Mouse (Mus musculus) R1 (cell line): Measurements from ENCODE around the gene Gm6899.

Source experiments
- DNase-seq: peaks from one replicate; pipeline ENCODE4 v3.0.0-alpha.2; 2018; ENCODE audit warnings: low read depth, low spot score

Gm6899 gene

GRCm38 (mm10) chr11:26642141-26642540 is 49.1 kb downstream of the Gm6899 start:
- no peak for DNase-seq
